Comparison of ENCODE assay signal across 10 mouse cellular contexts in the genomic region with DNA sequence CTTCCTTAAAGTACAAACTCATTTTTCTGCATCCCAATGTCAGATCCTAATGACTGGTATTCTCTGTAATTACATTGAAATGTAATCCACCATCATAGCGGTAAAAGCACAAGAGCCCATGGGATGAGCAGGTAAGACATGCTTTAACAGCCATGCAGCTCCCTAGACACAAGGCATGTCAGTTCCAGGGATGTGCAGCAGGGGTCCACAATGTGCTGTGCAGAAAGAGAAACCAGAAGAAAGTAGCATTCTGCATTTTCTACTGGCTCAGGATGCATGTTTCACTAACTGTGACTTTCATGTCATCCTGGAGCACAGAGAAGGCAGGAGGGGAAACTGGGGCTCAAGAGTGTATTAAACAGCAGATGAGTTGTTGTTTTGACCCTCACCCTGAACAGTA. TPM values are rescaled to one million over a fixed set of nuclear protein-coding genes. Genes with fewer than 3 reads are reported as not detected.
DNase-seq lines count a peak whose midpoint lies in the region; ATAC-seq and TF ChIP-seq lines count a peak whose summit lies in the region.
"Had no signal": no experiment of that assay in that cellular context is flagged by ENCODE, and none has a peak within 500 bp of the region (broad histone marks: within the 10 kb centered on the region; RNA-seq: fewer than 3 reads in every experiment).

No protein-coding gene starts in this region.

- no peaks in the 10 kb centered on the region for H3K36me3 ChIP-seq in liver, embryonic 11.5 days (ENCODE audit: control insufficient read depth, insufficient read depth, low read length)
- H3K36me3 ChIP-seq in embryonic facial prominence, embryonic 14.5 days (ENCODE audit: control insufficient read depth, insufficient read depth, low read length) = no peaks in the 10 kb centered on the region
- H3K36me3 ChIP-seq in liver, postnatal 0 days (replicated peaks; ENCODE audit: insufficient read depth, low read length) = no peaks in the 10 kb centered on the region

- no peak overlapping the region for H3K9ac ChIP-seq in liver, embryonic 11.5 days (ENCODE audit: low read depth, low read length)
- no peak overlapping the region for H3K9ac ChIP-seq in embryonic facial prominence, embryonic 14.5 days (ENCODE audit: low read depth, low read length)
- no peak overlapping the region for H3K9ac ChIP-seq in liver, postnatal 0 days (replicated peaks)

- H3K4me2 ChIP-seq in liver, embryonic 11.5 days = no peak overlapping the region
- H3K4me2 ChIP-seq in embryonic facial prominence, embryonic 14.5 days (ENCODE audit: low read depth, low read length) = no peak overlapping the region
- H3K4me2 ChIP-seq in liver, postnatal 0 days (ENCODE audit: low read depth, low read length) = no peak overlapping the region

- 81% methylated on average over 1 of the region's 1 CpGs for WGBS in liver, embryonic 11.5 days
- 70% methylated on average over 1 of the region's 1 CpGs for WGBS in embryonic facial prominence, embryonic 14.5 days
- WGBS in liver, postnatal 0 days (ENCODE audit: insufficient replicate concordance) = 90% methylated on average over 1 of the region's 1 CpGs

- no peak overlapping the region for H3K27ac ChIP-seq in liver, embryonic 11.5 days (ENCODE audit: low read depth, low read length)
- no peak overlapping the region for H3K27ac ChIP-seq in embryonic facial prominence, embryonic 14.5 days (replicated peaks; ENCODE audit: low read depth, low read length)
- H3K27ac ChIP-seq in liver, postnatal 0 days (ENCODE audit: low read depth) = no peak overlapping the region

- no peak for TF ChIP-seq EP300 in liver, postnatal 0 days (IDR thresholded peaks at IDR 0.05; ENCODE audit: low read depth)

- no peak overlapping the region for H3K4me3 ChIP-seq in liver, embryonic 11.5 days (ENCODE audit: low read depth, low read length)
- no peak overlapping the region for H3K4me3 ChIP-seq in embryonic facial prominence, embryonic 14.5 days (ENCODE audit: low read depth, low read length)
- no peak overlapping the region for H3K4me3 ChIP-seq in liver, postnatal 0 days (ENCODE audit: low read depth, low read length)

- H3K9me3 ChIP-seq in liver, embryonic 11.5 days (ENCODE audit: control insufficient read depth, low read length) = no peaks in the 10 kb centered on the region
- H3K9me3 ChIP-seq in embryonic facial prominence, embryonic 14.5 days (ENCODE audit: control insufficient read depth, low read length) = no peaks in the 10 kb centered on the region
- H3K9me3 ChIP-seq in liver, postnatal 0 days (ENCODE audit: low read length) = no peaks in the 10 kb centered on the region

- H3K27me3 ChIP-seq in liver, embryonic 11.5 days (replicated peaks; ENCODE audit: control insufficient read depth, insufficient read depth, low read length) = no peaks in the 10 kb centered on the region
- no peaks in the 10 kb centered on the region for H3K27me3 ChIP-seq in embryonic facial prominence, embryonic 14.5 days (replicated peaks; ENCODE audit: control insufficient read depth, insufficient read depth, low read length)
- H3K27me3 ChIP-seq in liver, postnatal 0 days (ENCODE audit: insufficient read depth, low read length) = no peaks in the 10 kb centered on the region

- H3K4me1 ChIP-seq in liver, embryonic 11.5 days (replicated peaks; ENCODE audit: control insufficient read depth, insufficient read depth, low read length) = no peaks in the 10 kb centered on the region
- no peaks in the 10 kb centered on the region for H3K4me1 ChIP-seq in embryonic facial prominence, embryonic 14.5 days (ENCODE audit: control insufficient read depth, insufficient read depth, low read length)
- H3K4me1 ChIP-seq in liver, postnatal 0 days (ENCODE audit: insufficient read depth) = no peaks in the 10 kb centered on the region

- peak; percentile 68 for TF ChIP-seq CTCF in liver, postnatal 0 days (IDR thresholded peaks at IDR 0.05; ENCODE audit: low read depth)

- no peak for ATAC-seq in liver, embryonic 11.5 days (replicated peaks; ENCODE audit: low FRiP score)
- ATAC-seq in embryonic facial prominence, embryonic 14.5 days (ENCODE audit: low read depth) = no peak
- ATAC-seq in liver, postnatal 0 days = 0 out of 2 replicates have a peak, but pooled peaks have one; percentile 31

- DNase-seq in cerebellum, postnatal 10 days = peak; percentile 19 to 25
- DNase-seq in cerebellum, adult 18-20 months = no peak
- peak; percentile 4 for DNase-seq in liver
- no peak for DNase-seq in liver, embryonic 11.5 days (ENCODE audit: low spot score)
- peak; percentile 6 for DNase-seq in embryonic facial prominence, embryonic 14.5 days (ENCODE audit: low spot score)
- peak; percentile 21 for DNase-seq in liver, postnatal 0 days
- no peak for DNase-seq in cerebellum, postnatal 36 days
- no peak for DNase-seq in kidney, adult 8-10 months
- DNase-seq: adrenal gland, adult 8-10 months had no signal

RNA-seq across cellular contexts. Expression of a gene that starts 9.0 kb away (rescaled TPM):
- 1.2 and 2.6 TPM in 2 replicates for polyA plus RNA-seq in liver, embryonic 11.5 days (2014; fragmentation: Nextera tagmentation; extraction: Ambion mirVana)
- polyA plus RNA-seq in embryonic facial prominence, embryonic 14.5 days (2014; fragmentation: Nextera tagmentation; extraction: Ambion mirVana) = 4.1 and 4.5 TPM in 2 replicates
- 18.2 and 21.9 TPM in 2 replicates for polyA plus RNA-seq in liver, postnatal 0 days (2015; fragmentation: Nextera tagmentation; extraction: Ambion mirVana)

RNA-seq across cellular contexts. Expression of a gene that starts 17.8 kb away (rescaled TPM):
- 0.14 and 0.27 TPM in 2 replicates for polyA plus RNA-seq in liver, embryonic 11.5 days (2014; fragmentation: Nextera tagmentation; extraction: Ambion mirVana)
- 0.35 and 1.7 TPM in 2 replicates for polyA plus RNA-seq in embryonic facial prominence, embryonic 14.5 days (2014; fragmentation: Nextera tagmentation; extraction: Ambion mirVana)
- polyA plus RNA-seq in liver, postnatal 0 days (2015; fragmentation: Nextera tagmentation; extraction: Ambion mirVana) = 0.44 and 0.95 TPM in 2 replicates
- polyA plus RNA-seq: intestine, embryonic 14.5 days had no signal

RNA-seq across cellular contexts. Expression of a gene that starts 30.7 kb away (rescaled TPM):
- 0.08 and 0.39 TPM in 2 replicates for polyA plus RNA-seq in liver, embryonic 11.5 days (2014; fragmentation: Nextera tagmentation; extraction: Ambion mirVana)
- 0.09 and 0.13 TPM in 2 replicates for polyA plus RNA-seq in embryonic facial prominence, embryonic 14.5 days (2014; fragmentation: Nextera tagmentation; extraction: Ambion mirVana)
- 2.5 and 4.1 TPM in 2 replicates for polyA plus RNA-seq in liver, postnatal 0 days (2015; fragmentation: Nextera tagmentation; extraction: Ambion mirVana)

Comparison
In these comparisons a context has a peak if more than half of its experiments do, and no peak if none do; other contexts are left out.
1. DNase-seq: peak in cerebellum, postnatal 10 days (2 of 2), liver (single experiment), embryonic facial prominence, embryonic 14.5 days (single experiment) and liver, postnatal 0 days (single experiment); none in cerebellum, adult 18-20 months (0 of 2), liver, embryonic 11.5 days (single experiment), cerebellum, postnatal 36 days (0 of 2) and kidney, adult 8-10 months (0 of 2).